Mouse (Mus musculus) embryonic fibroblast, embryonic 13.5 days (primary cell): ENCODE data around the gene Tspan18. TPM values are rescaled to one million over a fixed set of nuclear protein-coding genes. Genes with fewer than 3 reads are reported as not detected.

Experiments
- H3K27ac ChIP-seq: 2 replicates; pipeline ENCODE4 v1.5.1; 2012; ENCODE audit warnings: low read length, control low read depth, inconsistent platforms; ENCODE audit not compliant: insufficient read depth
- H3K4me1 ChIP-seq: 2 replicates; pipeline ENCODE4 v1.6.1; 2011; ENCODE audit warnings: low read length; ENCODE audit not compliant: control insufficient read depth, insufficient read depth
- H3K4me3 ChIP-seq: 2 replicates; pipeline ENCODE4 v1.5.1; 2011; ENCODE audit warnings: mild to moderate bottlenecking, control low read depth, low read length; ENCODE audit not compliant: insufficient read depth
- CTCF ChIP-seq: IDR thresholded peaks from 2 replicates; pipeline ENCODE4 v1.5.1; 2011; ENCODE audit warnings: mild to moderate bottlenecking, control low read depth, low read length, moderate library complexity, borderline replicate concordance; ENCODE audit not compliant: insufficient read depth
- POLR2A ChIP-seq: IDR thresholded peaks from 2 replicates; pipeline ENCODE4 v1.6.1; 2011; ENCODE audit warnings: low read depth, mild to moderate bottlenecking, control low read depth, low read length, moderate library complexity
- polyA plus RNA-seq: library from polyadenylated mRNA; stranded (reverse); fragments of >200 nt; gene quantifications from 2 replicates; pipeline ENCODE4 v1.2.4, GENCODE M21; 2011; ENCODE audit warnings: low read depth; ENCODE audit not compliant: missing spikeins, insufficient read length

Tspan18 gene
- polyA plus RNA-seq, 1 experiment: 11.5 TPM

DNA sequence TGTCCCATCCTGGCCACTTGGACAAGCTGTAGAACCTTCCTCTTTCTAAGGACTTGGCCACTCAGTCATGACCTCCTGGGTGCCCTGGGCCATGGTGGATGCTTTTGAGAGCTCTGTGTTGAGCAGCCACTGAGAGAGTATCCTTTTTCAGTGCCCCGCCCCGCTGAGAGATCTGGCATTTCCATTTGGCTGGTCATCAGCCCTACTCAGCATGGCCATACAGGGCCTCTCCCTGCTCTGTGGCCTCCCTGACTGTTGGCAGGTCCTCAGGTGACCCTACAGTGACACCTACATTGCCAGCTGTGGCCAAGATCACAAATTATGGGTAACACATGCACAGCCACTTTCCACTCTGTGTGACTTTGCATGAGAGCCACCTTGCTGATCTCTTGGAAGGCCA lies 121.4 kb downstream of the Tspan18 start:
- TF ChIP-seq POLR2A: no peak
- no peak for TF ChIP-seq CTCF
- H3K4me1 ChIP-seq: peaks cover 10% of the 10 kb centered on the region; the same call in 1 of the 2 replicates
- no peak overlapping the region for H3K4me3 ChIP-seq
- no peak overlapping the region for H3K27ac ChIP-seq

DNA sequence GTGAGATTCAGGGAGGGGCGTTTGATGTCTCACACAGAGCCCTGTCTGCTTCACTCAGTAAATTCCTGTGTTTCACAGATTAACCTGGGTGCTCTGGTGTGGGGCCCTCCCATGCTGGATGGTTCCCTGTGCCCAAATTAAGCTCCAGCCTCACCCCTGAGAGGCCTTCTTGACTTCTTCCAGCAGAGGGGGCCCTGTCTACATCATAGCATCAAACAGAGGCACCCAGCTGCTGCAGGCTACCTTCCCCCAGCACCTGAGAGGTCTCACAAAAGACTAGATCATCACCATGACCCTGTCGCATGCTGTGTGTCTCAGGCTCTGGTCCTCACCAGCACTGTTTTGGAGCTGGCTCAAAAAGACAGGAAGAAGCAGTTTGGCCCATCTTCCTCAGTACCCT lies 121.9 kb downstream of the Tspan18 start:
- H3K4me1 ChIP-seq: peaks cover 7% of the 10 kb centered on the region; the same call in 1 of the 2 replicates
- no peak overlapping the region for H3K4me3 ChIP-seq
- H3K27ac ChIP-seq: no peak overlapping the region
- no peak for TF ChIP-seq CTCF
- no peak for TF ChIP-seq POLR2A

DNA sequence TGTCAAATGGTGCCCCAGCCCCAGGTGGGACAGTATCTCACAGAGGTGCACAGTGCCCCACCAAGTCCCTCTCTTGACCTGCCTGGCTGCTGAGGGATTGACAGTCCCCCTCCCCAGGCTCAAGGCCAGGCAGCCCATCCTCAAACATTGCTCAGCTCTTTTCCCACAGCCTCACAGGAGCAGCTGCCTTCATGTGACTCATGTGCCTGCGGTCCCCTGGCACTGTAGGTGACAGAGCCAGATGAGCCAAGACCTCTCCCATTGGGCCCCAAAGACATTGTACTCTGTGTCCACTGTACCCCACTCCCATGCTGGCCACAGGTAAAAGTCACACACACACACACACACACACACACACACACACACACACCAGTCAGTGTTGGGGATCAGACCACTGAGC lies 128.2 kb downstream of the Tspan18 start:
- TF ChIP-seq CTCF: no peak
- no peak for TF ChIP-seq POLR2A
- Histone ChIP-seq H3K4me3 (no peak overlapping the region), H3K4me1 (no peaks in the 10 kb centered on the region), H3K27ac (no peak overlapping the region)

DNA sequence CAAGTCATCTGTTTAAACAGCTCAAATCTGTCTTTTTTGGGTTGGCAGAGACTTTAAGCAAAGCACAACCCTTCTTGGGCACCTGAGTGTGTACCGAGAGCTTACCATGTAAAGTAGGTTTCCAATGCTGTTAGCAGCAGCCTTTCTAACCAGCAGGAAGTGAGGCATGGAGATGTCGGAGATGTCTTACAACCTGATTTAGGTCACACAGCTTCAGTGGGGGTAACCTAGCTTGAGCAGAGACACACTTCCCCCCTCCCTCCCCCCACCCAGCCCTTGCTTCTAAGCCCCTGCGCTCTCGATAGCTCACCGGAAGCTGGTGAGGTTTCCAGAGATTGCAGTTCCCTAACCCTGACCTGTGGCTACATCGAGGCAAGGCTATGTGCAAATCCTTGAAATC lies 129.7 kb downstream of the Tspan18 start:
- Histone ChIP-seq H3K4me3 (no peak overlapping the region), H3K27ac (no peak overlapping the region), H3K4me1 (no peaks in the 10 kb centered on the region)
- TF ChIP-seq POLR2A (no peak), CTCF (no peak)

DNA sequence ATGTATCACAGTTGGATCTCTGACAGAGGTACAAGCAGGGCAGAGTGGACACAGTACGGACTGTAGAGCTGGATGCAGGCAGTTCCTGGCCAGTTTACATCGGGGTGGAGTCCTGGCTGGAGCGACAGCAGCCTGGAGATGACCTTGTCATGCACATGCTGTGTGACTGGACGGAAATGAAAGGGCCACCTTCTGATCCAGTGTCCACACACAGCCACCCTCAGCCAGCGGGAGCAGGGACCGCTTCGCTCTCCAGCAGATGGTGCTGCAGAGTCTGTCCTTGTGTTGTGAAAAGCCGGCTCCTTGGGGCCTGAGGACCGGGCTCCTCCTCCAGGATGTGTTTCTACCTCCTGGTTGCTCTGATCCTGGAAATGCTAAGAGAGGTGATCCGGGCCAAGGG lies 130.6 kb downstream of the Tspan18 start:
- H3K27ac ChIP-seq: no peak overlapping the region
- peak; percentile 89 for TF ChIP-seq CTCF
- TF ChIP-seq POLR2A: no peak
- H3K4me1 ChIP-seq: no peaks in the 10 kb centered on the region
- no peak overlapping the region for H3K4me3 ChIP-seq

DNA sequence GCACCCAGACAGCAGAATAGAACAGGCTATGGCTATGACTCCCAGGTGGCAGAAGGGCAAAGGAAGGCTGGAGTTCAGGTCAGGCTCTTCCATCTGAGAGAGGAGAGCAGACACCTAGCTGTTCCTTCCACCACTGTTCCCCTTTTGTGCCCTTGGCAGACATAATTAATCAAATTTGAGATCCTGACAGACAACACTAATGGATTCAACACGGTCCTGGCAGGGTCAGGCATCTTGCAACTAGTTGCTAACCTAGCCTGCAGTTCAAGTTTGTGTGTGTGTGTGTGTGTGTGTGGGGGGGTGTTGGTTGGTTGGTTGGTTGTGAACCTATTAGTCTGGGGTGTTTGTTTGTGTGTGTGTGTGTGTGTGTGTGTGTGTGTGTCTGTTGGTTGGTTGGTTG lies 131.5 kb downstream of the Tspan18 start:
- no peak for TF ChIP-seq POLR2A
- TF ChIP-seq CTCF: no peak

DNA sequence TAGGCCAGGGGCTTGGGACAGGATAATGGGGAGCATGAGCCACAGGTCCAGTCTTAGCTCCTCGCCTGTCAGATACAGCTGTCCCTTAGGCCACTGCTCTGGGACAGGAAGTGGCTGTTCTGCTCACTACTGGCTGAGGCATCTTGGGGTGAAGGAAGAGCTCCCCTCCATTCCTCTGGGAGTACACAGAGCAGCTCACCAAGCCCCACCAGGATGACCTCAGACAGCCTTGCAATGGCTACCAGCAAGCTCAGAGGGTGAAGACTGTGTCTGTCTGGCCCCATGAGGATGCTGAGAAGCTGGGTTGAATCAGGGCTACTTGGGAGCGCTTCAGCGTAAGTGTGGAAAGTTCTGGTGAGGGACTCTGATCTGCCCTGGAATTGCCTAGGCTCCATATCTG lies 132.3 kb downstream of the Tspan18 start:
- H3K4me1 ChIP-seq: no peaks in the 10 kb centered on the region
- TF ChIP-seq POLR2A (no peak), CTCF (no peak)
- no peak overlapping the region for H3K4me3 ChIP-seq
- no peak overlapping the region for H3K27ac ChIP-seq

More for the DNA sequence above, 131.5 kb downstream of the Tspan18 start:
- Histone ChIP-seq H3K27ac (no peak overlapping the region), H3K4me3 (no peak overlapping the region), H3K4me1 (no peaks in the 10 kb centered on the region)

DNA sequence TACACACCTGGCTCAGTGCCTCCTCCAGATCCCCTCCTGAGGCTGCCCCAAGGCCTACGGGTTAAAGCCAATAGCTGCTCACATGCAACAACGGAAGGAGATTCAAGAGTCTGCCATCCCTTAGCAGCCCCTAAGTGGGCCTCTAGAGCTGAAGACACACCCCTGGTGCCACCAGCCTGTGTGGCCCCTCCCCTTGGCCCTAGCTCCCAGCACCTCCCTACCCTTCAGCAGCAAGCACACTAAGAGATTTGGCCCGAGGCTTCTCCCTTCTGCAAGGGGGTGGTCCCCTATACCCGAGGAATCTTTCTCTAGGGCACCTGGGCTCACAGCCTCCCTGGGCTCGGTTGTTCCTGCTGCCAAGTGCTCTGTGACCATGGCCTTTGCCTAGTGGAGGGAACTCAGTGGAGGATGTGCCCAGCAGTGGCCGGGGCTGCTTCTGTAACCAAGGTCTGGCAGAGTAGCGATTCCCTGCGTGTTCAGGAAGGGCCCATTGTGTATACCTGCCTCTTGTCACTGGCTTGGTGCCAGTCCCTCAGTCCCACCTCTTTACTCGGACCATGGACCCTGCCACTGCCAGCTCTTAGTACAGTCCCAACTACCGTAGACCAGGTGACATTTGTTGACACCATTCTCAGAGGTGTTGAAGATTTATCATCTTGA lies 133.5 kb downstream of the Tspan18 start:
- TF ChIP-seq CTCF: no peak
- TF ChIP-seq POLR2A: no peak

DNA sequence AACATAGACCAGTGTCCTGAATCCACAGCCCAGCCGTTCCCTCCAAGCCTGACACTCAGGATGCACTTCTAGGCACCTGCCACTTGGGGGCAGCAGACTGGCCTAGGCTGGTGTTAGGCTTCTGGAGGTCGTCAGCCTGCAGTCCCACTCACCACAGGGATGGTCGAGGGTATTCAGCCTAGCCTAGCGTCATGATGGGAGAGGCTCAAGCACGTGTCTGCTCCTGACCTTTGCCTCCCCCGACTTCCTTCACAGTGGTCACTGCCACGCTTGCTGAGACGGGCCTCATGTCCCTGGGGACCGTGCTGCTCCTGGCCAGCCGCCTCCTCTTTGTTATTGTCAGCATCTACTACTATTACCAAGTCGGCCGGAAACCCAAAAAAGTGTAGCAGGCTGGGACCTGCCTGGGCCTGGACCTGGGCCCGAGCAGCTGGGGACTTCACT lies 134.8 kb downstream of the Tspan18 start:
- H3K27ac ChIP-seq: no peak overlapping the region
- no peak for TF ChIP-seq POLR2A
- peak; percentile 92 for TF ChIP-seq CTCF
- H3K4me3 ChIP-seq: no peak overlapping the region
- no peaks in the 10 kb centered on the region for H3K4me1 ChIP-seq

More for the DNA sequence above, 133.5 kb downstream of the Tspan18 start:
- no peak overlapping the region for H3K4me3 ChIP-seq
- no peaks in the 10 kb centered on the region for H3K4me1 ChIP-seq
- no peak overlapping the region for H3K27ac ChIP-seq

DNA sequence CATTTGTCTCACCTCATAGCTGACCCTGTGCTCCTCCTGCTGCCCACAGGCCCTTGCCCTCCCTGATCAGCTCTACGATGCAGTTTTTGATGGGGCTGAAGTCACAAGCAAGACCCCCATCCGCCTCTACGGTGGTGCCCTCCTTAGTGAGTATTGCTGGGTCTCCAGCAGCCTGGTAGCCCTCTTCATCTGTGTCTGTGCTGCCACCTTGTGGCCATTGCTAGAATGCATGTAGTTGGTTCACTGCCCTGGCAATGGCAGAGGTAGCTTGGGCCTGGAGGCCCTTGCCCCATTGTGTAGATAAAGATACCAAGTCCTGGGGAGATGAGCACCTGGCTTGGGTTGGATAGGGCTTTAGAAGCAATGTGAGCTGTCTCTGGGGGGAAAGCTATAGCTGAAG lies 135.5 kb downstream of the Tspan18 start:
- TF ChIP-seq POLR2A (no peak), CTCF (peak; percentile 92)
- Histone ChIP-seq H3K4me1 (no peaks in the 10 kb centered on the region), H3K4me3 (no peak overlapping the region), H3K27ac (no peak overlapping the region)
